Mouse (Mus musculus): ENCODE data around the gene Uckl1. TPM values are rescaled to one million over a fixed set of nuclear protein-coding genes. Genes with fewer than 3 reads are reported as not detected.
A peak's percentile ranks its signal among the peaks of the same experiment; 100 is the strongest.

Uckl1 gene
- total RNA-seq, 2 experiments from 2014 or later: 106 to 113 TPM

- no peak for DNase-seq (ENCODE audit: low spot score in 2 of 2)
These were observed 5.8 kb upstream of the Uckl1 start for GRCm38 (mm10) chr2:181590471-181590870.

- no peak for DNase-seq (ENCODE audit: low spot score in 2 of 2)
These were observed 5.0 kb upstream of the Uckl1 start for GRCm38 (mm10) chr2:181589732-181590105.

- no peak for DNase-seq (ENCODE audit: low spot score in 2 of 2)
These were observed 4.5 kb upstream of the Uckl1 start for GRCm38 (mm10) chr2:181589011-181589731.

- DNase-seq (ENCODE audit: low spot score in 2 of 2): no peak
These were observed 3.6 kb upstream of the Uckl1 start for GRCm38 (mm10) chr2:181588229-181588780.

- no peak for DNase-seq (ENCODE audit: low spot score in 2 of 2)
These were observed 3.1 kb upstream of the Uckl1 start for GRCm38 (mm10) chr2:181587796-181588195.

- no peak for DNase-seq (ENCODE audit: low spot score in 2 of 2)
These were observed 1.4 kb upstream of the Uckl1 start for GRCm38 (mm10) chr2:181586124-181586523.

- DNase-seq (ENCODE audit: low spot score in 2 of 2): no peak
These were observed 814 bp upstream of the Uckl1 start for GRCm38 (mm10) chr2:181585506-181585905.

GRCm38 (mm10) chr2:181583460-181584257 lies 1.0 kb downstream of the Uckl1 start:
- DNase-seq (ENCODE audit: low spot score in 2 of 2): no peak

- DNase-seq (ENCODE audit: low spot score in 2 of 2): no peak
These were observed 1.8 kb downstream of the Uckl1 start for GRCm38 (mm10) chr2:181582939-181583338.

- no peak for DNase-seq (ENCODE audit: low spot score in 2 of 2)
These were observed 2.3 kb downstream of the Uckl1 start for GRCm38 (mm10) chr2:181582358-181582757.

- peak; percentile 65 to 76 for DNase-seq (ENCODE audit: low spot score in 2 of 2)
These were observed 3.1 kb downstream of the Uckl1 start for GRCm38 (mm10) chr2:181581402-181582120.

GRCm38 (mm10) chr2:181581016-181581401 lies 3.7 kb downstream of the Uckl1 start:
- DNase-seq (ENCODE audit: low spot score in 2 of 2): peak; percentile 49 to 64

GRCm38 (mm10) chr2:181580131-181580772 lies 4.4 kb downstream of the Uckl1 start:
- DNase-seq (ENCODE audit: low spot score in 2 of 2): no peak

- DNase-seq (ENCODE audit: low spot score in 2 of 2): no peak
These were observed 5.0 kb downstream of the Uckl1 start for GRCm38 (mm10) chr2:181579681-181580080.

- DNase-seq (ENCODE audit: low spot score in 2 of 2): peak in 1 of 2 experiments; percentile 2
These were observed 5.7 kb downstream of the Uckl1 start for GRCm38 (mm10) chr2:181578790-181579618.

GRCm38 (mm10) chr2:181577981-181578581 lies 6.6 kb downstream of the Uckl1 start:
- no peak for DNase-seq (ENCODE audit: low spot score in 2 of 2)

GRCm38 (mm10) chr2:181577126-181577525 lies 7.6 kb downstream of the Uckl1 start:
- DNase-seq (ENCODE audit: low spot score in 2 of 2): no peak

GRCm38 (mm10) chr2:181576613-181577012 lies 8.1 kb downstream of the Uckl1 start:
- DNase-seq (ENCODE audit: low spot score in 2 of 2): no peak

- DNase-seq (ENCODE audit: low spot score in 2 of 2): no peak
These were observed 9.7 kb downstream of the Uckl1 start for GRCm38 (mm10) chr2:181574921-181575545.

Data from adrenal gland, postnatal 4 days (tissue).